Mouse (Mus musculus): ENCODE results near the gene Ankdd1b. TPM values are rescaled to one million over a fixed set of nuclear protein-coding genes. Genes with fewer than 3 reads are reported as not detected.
A peak's percentile ranks its signal among the peaks of the same experiment; 100 is the strongest.

Gene Ankdd1b
- total and polyA plus RNA-seq, 2 experiments from 2014 or later: 0.23 TPM; not detected in 1

DNA sequence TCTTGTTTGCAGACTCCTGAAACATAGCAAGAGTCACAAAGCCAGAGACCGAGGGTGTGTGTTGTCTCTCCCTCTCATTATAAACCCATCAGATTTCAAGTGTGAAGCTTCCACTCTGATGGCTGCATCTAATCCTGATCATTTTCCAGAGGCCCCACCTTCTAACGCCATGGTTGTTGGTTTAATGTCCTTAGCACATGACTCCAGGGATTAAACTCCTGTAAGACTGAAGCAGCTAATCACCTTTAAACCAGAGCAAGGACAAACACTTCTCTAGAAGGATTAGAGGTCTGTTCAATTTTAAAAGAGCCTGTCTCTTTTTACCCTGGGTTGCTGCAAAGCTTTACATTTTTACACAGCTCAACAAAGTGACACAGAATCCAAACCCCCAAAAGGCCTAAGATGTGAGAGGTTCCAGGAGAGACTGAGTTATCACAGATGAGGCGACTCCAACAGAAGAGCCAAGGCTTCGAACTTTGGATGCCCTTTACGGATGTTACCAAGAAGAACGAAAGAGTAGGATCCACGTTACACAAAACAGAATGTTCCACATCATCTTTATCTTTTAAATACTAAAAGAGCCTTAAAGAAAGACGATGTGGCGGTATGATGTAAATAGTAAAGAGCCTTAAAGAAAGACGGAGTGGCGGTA is 20.7 kb downstream of the Ankdd1b start:
- no peak overlapping the region for H3K4me2 ChIP-seq (ENCODE audit: low read depth, low read length)
- no peak overlapping the region for H3K27ac ChIP-seq
- ATAC-seq (no peak), DNase-seq (ENCODE audit: low spot score) (no peak)
- H3K27me3 ChIP-seq (ENCODE audit: insufficient read depth, low read length): no peaks in the 10 kb centered on the region
- H3K4me3 ChIP-seq (ENCODE audit: low read length): no peak overlapping the region
- WGBS: 85% methylated on average over 11 of the region's 11 CpGs
- H3K4me1 ChIP-seq (ENCODE audit: insufficient read depth, low read length): no peaks in the 10 kb centered on the region
- no peak for TF ChIP-seq CTCF (IDR thresholded peaks at IDR 0.05; ENCODE audit: low read depth)
- H3K9me3 ChIP-seq (ENCODE audit: low read length): no peaks in the 10 kb centered on the region
- no peak overlapping the region for H3K9ac ChIP-seq (replicated peaks; ENCODE audit: low read length)
- no peaks in the 10 kb centered on the region for H3K36me3 ChIP-seq (ENCODE audit: insufficient read depth, low read length)

DNA sequence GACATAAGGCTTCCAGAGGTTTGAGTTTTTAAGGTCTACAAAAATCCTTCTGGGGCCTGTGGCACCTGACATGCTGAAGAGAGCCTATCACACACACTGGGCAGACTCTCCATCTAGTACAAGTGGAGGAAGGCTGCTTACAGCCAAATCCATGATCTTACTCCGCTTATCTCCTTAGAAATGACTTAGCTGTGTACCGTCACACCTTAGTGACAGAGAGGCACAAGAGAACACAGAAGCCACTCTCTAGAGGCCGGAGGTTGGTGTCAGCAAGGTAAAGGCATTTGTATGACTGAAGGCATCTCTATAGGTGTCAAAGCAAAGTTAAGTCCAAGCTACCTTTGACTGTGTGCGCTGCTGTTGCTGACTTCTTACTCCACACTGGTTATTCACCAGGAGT is 30.6 kb downstream of the Ankdd1b start:
- no peak overlapping the region for H3K27ac ChIP-seq
- H3K4me1 ChIP-seq (ENCODE audit: insufficient read depth, low read length): no peaks in the 10 kb centered on the region
- no peaks in the 10 kb centered on the region for H3K27me3 ChIP-seq (ENCODE audit: insufficient read depth, low read length)
- H3K4me3 ChIP-seq (ENCODE audit: low read length): no peak overlapping the region
- H3K4me2 ChIP-seq (ENCODE audit: low read depth, low read length): no peak overlapping the region
- ATAC-seq (no peak), DNase-seq (ENCODE audit: low spot score) (no peak)
- no peaks in the 10 kb centered on the region for H3K9me3 ChIP-seq (ENCODE audit: low read length)
- TF ChIP-seq CTCF (IDR thresholded peaks at IDR 0.05; ENCODE audit: low read depth): no peak
- H3K36me3 ChIP-seq (ENCODE audit: insufficient read depth, low read length): no peaks in the 10 kb centered on the region
- no peak overlapping the region for H3K9ac ChIP-seq (replicated peaks; ENCODE audit: low read length)
- WGBS: 97% methylated on average over 4 of the region's 4 CpGs

DNA sequence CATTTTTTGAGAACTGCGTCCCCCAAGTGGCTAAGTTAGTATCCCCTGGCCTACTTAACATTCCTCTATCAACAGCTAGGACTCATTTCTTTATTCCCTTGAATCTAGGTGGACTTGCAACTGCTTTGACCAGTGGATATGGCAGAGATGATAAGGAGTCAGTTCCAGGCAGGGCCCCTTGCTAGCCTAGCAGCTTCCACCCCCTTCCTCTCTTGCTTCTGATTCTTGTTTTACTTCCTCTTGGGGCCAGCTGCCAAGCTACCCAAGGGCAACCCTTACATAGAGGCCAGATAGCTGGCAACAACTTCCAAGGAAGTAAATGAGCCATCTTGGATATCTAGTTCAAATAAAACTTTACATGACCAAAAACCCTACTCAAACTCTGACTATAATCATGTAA is 34.1 kb downstream of the Ankdd1b start:
- no peaks in the 10 kb centered on the region for H3K4me1 ChIP-seq (ENCODE audit: insufficient read depth, low read length)
- H3K4me3 ChIP-seq (ENCODE audit: low read length): no peak overlapping the region
- DNase-seq (ENCODE audit: low spot score) (no peak), ATAC-seq (no peak)
- WGBS: 100% methylated on average over 1 of the region's 1 CpGs
- H3K9ac ChIP-seq (replicated peaks; ENCODE audit: low read length): no peak overlapping the region
- H3K27ac ChIP-seq: no peak overlapping the region
- H3K4me2 ChIP-seq (ENCODE audit: low read depth, low read length): no peak overlapping the region
- no peaks in the 10 kb centered on the region for H3K36me3 ChIP-seq (ENCODE audit: insufficient read depth, low read length)
- TF ChIP-seq CTCF (IDR thresholded peaks at IDR 0.05; ENCODE audit: low read depth): no peak
- no peaks in the 10 kb centered on the region for H3K9me3 ChIP-seq (ENCODE audit: low read length)
- no peaks in the 10 kb centered on the region for H3K27me3 ChIP-seq (ENCODE audit: insufficient read depth, low read length)

DNA sequence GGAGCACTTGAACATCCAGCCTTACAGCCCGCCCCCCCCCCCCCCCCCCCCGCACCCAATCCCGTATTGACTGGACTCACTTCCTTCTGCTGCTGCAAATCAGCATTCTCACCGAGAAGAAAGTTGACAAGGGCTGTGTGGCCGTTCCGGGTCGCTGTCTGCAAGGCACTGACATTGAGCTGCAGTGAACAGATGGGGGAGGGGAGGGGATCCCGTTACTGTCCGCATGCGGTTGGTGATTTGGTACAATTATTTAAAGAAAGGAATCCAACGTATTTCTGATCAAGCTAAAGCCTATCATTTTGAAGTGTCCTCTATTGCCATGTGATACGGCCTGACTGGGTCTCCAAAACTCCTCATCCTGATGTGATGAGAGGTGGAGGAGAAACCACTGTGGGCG is 35.2 kb downstream of the Ankdd1b start:
- 39% methylated on average over 12 of the region's 13 CpGs for WGBS
- no peak for ATAC-seq
- Histone ChIP-seq H3K27ac (no peak overlapping the region), H3K4me3 (ENCODE audit: low read length) (no peak overlapping the region), H3K9ac (replicated peaks; ENCODE audit: low read length) (no peak overlapping the region), H3K36me3 (ENCODE audit: insufficient read depth, low read length) (no peaks in the 10 kb centered on the region), H3K27me3 (ENCODE audit: insufficient read depth, low read length) (no peaks in the 10 kb centered on the region), H3K4me1 (ENCODE audit: insufficient read depth, low read length) (no peaks in the 10 kb centered on the region), H3K4me2 (ENCODE audit: low read depth, low read length) (no peak overlapping the region), H3K9me3 (ENCODE audit: low read length) (no peaks in the 10 kb centered on the region)
- peak; percentile 18 for DNase-seq (ENCODE audit: low spot score)
- TF ChIP-seq CTCF (IDR thresholded peaks at IDR 0.05; ENCODE audit: low read depth): no peak

DNA sequence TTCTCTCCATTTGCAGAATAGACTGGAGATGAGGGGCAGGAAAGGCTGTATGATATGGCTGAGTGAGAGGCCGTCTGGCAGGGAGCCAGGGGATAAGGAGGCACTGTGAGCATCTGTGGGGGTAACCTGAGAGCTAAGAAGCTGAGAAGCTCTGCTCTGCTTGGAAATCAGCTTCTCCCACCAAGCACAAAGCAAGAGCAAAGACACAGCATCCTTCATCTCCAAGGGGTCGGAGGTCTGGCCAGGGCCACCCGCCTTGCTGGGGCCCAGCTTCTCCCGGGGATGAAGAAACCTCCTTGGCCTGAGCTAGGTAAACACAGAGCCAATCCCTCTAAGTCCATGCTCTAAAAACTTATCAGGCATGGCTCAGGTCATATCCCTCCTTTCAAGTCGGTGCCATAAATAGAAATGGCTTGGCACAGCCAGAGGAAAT is 36.1 kb downstream of the Ankdd1b start:
- H3K4me3 ChIP-seq (ENCODE audit: low read length): no peak overlapping the region
- WGBS: 70% methylated on average over 5 of the region's 5 CpGs
- H3K27ac ChIP-seq: no peak overlapping the region
- H3K4me1 ChIP-seq (ENCODE audit: insufficient read depth, low read length): no peaks in the 10 kb centered on the region
- DNase-seq (ENCODE audit: low spot score) (no peak), ATAC-seq (no peak)
- H3K4me2 ChIP-seq (ENCODE audit: low read depth, low read length): no peak overlapping the region
- TF ChIP-seq CTCF (IDR thresholded peaks at IDR 0.05; ENCODE audit: low read depth): no peak
- H3K9ac ChIP-seq (replicated peaks; ENCODE audit: low read length): no peak overlapping the region
- no peaks in the 10 kb centered on the region for H3K9me3 ChIP-seq (ENCODE audit: low read length)
- H3K36me3 ChIP-seq (ENCODE audit: insufficient read depth, low read length): no peaks in the 10 kb centered on the region
- H3K27me3 ChIP-seq (ENCODE audit: insufficient read depth, low read length): no peaks in the 10 kb centered on the region

DNA sequence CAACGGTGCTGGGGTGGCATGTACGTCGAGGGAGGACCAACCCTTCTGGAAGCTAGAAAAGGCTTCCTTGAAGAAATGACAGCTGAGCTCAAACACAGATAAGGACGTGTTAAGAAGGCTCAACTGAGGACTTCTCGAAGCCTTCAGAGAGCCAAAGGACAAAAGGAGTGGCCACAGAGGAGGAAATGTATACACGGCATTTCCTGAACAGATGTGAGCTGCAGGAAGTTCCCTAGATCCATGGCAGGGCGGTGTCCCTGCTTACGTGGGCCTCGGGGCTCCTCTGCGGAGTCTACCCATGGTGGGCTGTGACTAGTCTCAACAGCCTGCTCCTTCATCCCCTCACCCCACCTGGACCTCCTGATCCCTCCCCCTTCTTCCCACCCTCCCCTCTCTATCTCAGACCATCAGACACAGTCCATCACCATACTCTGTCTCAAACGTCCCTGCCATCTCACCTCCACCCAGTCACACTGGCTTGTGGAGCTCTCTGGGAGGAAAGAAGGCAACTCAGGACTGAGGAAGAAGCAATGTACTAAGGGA is 37.3 kb downstream of the Ankdd1b start:
- Histone ChIP-seq H3K27ac (no peak overlapping the region), H3K4me3 (ENCODE audit: low read length) (no peak overlapping the region), H3K4me1 (ENCODE audit: insufficient read depth, low read length) (no peaks in the 10 kb centered on the region), H3K27me3 (ENCODE audit: insufficient read depth, low read length) (no peaks in the 10 kb centered on the region), H3K4me2 (ENCODE audit: low read depth, low read length) (no peak overlapping the region), H3K9ac (replicated peaks; ENCODE audit: low read length) (no peak overlapping the region), H3K36me3 (ENCODE audit: insufficient read depth, low read length) (no peaks in the 10 kb centered on the region), H3K9me3 (ENCODE audit: low read length) (no peaks in the 10 kb centered on the region)
- ATAC-seq: 0 out of 2 replicates have a peak, but pooled peaks have one; percentile 11
- no peak for TF ChIP-seq CTCF (IDR thresholded peaks at IDR 0.05; ENCODE audit: low read depth)
- 80% methylated on average over 11 of the region's 11 CpGs for WGBS
- no peak for DNase-seq (ENCODE audit: low spot score)

- Histone ChIP-seq H3K9me3 (ENCODE audit: low read length) (no peaks in the 10 kb centered on the region), H3K9ac (replicated peaks; ENCODE audit: low read length) (no peak overlapping the region), H3K4me2 (ENCODE audit: low read depth, low read length) (no peak overlapping the region), H3K4me3 (ENCODE audit: low read length) (no peak overlapping the region), H3K4me1 (ENCODE audit: insufficient read depth, low read length) (no peaks in the 10 kb centered on the region), H3K36me3 (ENCODE audit: insufficient read depth, low read length) (no peaks in the 10 kb centered on the region), H3K27ac (no peak overlapping the region), H3K27me3 (ENCODE audit: insufficient read depth, low read length) (no peaks in the 10 kb centered on the region)
- no peak for TF ChIP-seq CTCF (IDR thresholded peaks at IDR 0.05; ENCODE audit: low read depth)
- WGBS: 88% methylated on average over 6 of the region's 6 CpGs
- ATAC-seq (no peak), DNase-seq (ENCODE audit: low spot score) (no peak)
These were observed 38.0 kb downstream of the Ankdd1b start for GRCm38 (mm10) chr13:96433041-96433440.

All from hindbrain, postnatal 0 days (tissue).